Mouse (Mus musculus): ENCODE results near the gene Crabp2. TPM values are rescaled to one million over a fixed set of nuclear protein-coding genes. Genes with fewer than 3 reads are reported as not detected.

Gene Crabp2
- not detected for polyA plus RNA-seq (2014; fragmentation: Illumina TruSeq; extraction: RNeasy Lipid Tissue Mini Kit (QIAGEN cat#74804); ENCODE audit: low read depth, low replicate concordance)

DNA sequence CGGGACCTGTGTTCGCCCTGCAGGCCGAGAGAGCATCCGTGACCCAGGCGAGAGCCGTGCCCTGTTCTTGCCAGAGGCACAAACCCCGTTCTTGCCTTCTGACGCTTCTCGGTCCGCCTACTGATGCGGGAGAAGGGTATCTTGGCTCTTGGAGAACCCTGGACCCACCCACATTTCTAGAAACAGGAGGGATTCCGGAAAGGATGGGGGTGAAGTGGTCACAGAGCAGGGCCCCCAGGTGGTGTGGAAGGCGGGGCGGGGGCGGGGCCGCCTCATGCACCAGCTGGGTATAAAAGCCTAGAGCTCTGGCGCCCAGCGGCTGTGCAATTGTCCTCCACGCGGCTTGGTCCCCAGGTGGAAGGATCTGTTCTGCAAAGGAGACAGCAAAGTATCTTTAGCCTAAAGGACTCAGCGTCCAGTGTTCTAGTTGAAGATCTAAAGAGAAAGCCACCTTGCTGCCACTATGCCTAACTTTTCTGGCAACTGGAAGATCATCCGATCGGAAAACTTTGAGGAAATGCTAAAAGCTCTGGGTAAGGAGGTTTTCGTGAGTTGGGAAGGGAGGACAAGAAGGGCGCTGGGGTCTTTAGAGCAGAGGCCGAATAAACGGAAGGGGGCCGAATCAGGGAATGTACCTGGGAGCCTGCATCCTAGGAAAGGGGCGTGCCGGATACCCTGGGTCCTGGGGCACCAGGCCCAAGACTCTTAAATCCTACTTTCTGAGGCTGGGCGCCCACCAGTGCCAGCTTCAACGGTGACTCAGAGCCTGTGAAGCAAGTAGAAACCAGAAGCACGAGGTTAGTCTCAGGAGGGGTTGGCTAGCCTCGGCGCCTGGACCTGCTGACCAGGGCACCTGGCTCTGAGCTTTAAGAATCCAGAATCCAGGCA is at the start of gene Crabp2:
Crabp2 (plus strand) TSS at position 289 of the 888 bp plus-strand sequence.

DNA sequence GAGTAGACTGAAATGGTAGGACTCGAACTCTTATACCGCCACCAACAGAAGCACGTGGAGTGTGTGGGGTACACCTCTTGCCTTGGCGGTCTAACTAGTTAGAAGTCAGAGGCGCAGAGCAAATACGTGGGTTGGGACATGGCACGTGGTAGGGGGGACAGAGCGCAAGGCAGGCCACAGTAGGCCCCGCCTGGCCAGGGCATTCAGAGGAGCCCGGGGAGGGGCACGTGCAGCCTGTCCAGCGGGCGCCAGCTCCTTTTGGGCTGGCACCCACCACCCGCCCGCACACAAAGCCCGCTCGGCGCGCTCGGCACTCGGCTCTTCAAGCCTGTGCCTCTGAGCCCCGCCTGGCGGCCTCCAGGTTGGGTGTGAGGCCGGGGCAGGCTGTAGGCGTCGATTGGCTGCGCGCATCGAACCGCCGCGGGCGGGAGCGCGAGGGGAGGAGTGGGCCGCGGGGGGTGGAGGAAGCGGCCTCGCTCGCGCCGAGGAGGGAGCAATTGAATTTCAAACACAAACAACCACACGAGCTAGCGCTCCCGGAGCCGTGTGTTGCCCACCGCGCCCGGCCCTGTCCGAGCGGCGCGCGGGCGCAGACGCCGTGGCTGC is 42.5 kb upstream of the Crabp2 start, which contains the start of gene Hdgf:
Hdgf (plus strand) TSS at position 442 of the 606 bp plus-strand sequence.

DNA sequence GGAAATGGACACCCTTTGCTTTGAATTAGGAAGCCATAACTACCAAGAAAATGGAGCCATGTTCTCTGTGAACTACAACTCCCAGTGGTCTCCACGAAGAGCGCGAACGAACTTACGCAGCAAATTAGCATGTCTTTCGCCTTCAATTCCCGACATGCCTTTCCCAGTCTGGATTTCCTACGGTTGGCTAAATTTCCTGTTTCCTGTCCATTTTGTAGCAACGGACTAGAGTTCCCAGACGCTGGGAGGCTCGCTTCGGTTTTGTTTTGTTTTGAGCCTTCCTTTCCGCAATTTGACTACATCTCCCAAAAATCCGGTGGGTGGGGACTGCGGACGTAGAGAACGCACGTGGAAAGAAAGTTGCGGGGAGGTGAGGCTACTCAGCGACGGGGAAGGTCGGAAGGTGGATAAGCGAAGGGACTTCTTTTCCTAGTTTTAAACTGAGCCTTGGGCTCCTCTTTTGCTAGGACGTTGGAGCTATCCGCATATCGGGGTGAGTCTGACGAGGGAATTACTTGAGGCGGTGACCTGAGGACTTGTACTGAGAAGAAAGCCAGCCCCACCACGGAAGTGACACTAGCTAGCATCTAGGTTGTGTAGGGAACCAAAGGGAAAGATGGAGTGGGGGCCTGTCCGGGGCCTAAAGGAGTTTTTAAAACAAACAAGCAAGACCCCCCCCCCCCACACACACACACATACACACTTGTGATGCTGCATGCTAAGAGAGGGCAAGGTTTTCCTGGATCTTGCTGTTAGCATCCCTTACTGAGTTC is 28.9 kb upstream of the Crabp2 start, which contains the start of gene Mrpl24:
Mrpl24 (plus strand) TSS at position 171 of the 773 bp plus-strand sequence.

DNA sequence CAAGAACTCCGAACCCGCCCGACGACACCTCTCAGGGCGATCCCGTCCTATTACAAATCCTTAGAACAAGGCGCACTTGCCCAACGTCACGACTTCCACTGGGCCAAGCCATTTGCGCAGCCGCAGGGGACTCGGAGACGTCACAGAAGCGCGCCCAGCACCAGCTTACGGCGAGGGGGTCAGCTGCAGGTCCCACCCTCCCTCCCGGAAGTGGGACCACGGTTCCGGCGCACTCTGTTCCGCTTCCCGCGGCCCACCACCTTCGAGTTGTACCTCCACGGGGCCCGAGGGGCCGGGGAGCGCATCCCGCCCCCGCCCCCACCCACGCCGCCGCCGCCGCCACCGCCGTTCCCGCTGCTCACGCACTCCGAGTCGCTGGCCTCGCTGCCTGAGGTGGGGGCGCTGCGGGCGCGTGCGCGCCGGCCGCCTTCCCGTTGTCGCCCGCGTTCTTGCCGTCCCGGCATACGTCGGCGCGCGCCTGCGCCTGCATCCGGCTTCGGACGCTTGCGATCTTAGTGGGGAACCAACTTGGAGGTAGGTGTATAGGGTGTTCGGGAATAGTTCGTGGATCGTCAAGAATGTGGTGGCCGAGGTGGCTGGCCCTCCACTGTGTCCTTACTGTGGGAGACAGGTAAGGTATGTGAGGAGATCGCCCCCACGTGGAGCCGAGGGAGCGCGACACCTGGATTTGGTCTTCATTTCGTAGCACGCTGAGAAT is 18.2 kb upstream of the Crabp2 start, which contains the start of the genes Isg20l2 and Rrnad1:
Isg20l2 (plus strand) TSS at position 237 of the 718 bp plus-strand sequence.
Rrnad1 (minus strand) TSS at position 640 of the 718 bp plus-strand sequence.

DNA sequence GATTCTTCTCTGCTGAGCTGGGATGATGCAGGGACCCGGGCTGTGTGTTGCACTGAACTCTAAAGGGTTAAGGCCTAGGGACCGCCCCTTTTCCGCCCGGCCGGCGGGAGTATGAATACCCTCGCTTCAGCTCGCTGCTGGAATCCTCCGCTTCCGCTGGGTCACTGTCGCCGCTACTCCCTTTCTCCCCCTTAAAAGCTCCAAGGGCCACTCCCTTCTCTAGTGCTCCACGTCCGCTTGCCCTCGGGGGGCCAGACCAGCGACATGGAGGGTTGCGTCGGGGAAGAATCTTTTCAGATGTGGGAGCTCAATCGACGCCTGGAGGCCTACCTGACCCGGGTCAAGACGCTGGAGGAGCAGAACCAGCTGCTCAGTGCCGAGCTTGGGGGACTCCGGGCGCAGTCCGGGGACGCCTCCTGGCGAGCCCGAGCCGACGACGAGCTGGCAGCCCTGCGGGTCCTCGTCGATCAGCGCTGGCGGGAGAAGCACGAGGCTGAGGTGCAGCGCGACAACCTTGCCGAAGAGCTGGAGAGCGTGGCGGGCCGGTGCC is 22.5 kb downstream of the Crabp2 start, which contains the start of gene Nes:
Nes (plus strand) TSS at position 140 of the 550 bp plus-strand sequence.

DNA sequence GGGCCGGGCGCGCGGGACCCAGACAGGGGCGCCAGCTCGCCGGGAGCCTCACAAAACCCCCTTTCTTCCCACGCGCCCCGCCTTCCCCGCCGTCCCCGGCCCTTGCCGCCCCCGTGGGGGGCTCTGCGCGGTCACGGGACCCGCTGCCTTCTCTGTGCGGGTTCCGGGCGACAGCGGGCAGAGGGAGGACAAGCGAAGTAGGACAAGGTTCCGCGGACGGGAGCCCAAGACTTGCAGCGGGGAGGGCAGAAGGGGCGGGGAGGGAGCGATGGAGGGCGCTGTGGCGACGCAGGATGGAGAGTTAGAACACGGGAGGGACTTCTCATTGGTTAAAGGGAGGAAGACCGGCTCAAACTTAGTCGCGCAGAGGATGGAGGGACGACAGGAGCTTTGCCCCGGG is 51.7 kb downstream of the Crabp2 start, which contains the start of gene Bcan:
Bcan (minus strand) TSS at position 50 of the 400 bp plus-strand sequence.

Other genes starting within 250 kb of the Crabp2 start
- gene Lrrc71, start 200.0 kb upstream of the Crabp2 start, polyA plus RNA-seq (2014; fragmentation: Illumina TruSeq; extraction: RNeasy Lipid Tissue Mini Kit (QIAGEN cat#74804); ENCODE audit: low read depth, low replicate concordance) = not detected
- gene Ntrk1, start 153.5 kb upstream of the Crabp2 start, polyA plus RNA-seq (2014; fragmentation: Illumina TruSeq; extraction: RNeasy Lipid Tissue Mini Kit (QIAGEN cat#74804); ENCODE audit: low read depth, low replicate concordance) = not detected
- not detected for gene Insrr, start 151.7 kb upstream of the Crabp2 start, polyA plus RNA-seq (2014; fragmentation: Illumina TruSeq; extraction: RNeasy Lipid Tissue Mini Kit (QIAGEN cat#74804); ENCODE audit: low read depth, low replicate concordance)
- gene Pear1, start 124.4 kb upstream of the Crabp2 start, polyA plus RNA-seq (2014; fragmentation: Illumina TruSeq; extraction: RNeasy Lipid Tissue Mini Kit (QIAGEN cat#74804); ENCODE audit: low read depth, low replicate concordance) = 0.34 TPM
- 0.11 TPM for gene Sh2d2a, start 101.9 kb upstream of the Crabp2 start, polyA plus RNA-seq (2014; fragmentation: Illumina TruSeq; extraction: RNeasy Lipid Tissue Mini Kit (QIAGEN cat#74804); ENCODE audit: low read depth, low replicate concordance)
- 4.8 TPM for gene Prcc, start 63.1 kb upstream of the Crabp2 start, polyA plus RNA-seq (2014; fragmentation: Illumina TruSeq; extraction: RNeasy Lipid Tissue Mini Kit (QIAGEN cat#74804); ENCODE audit: low read depth, low replicate concordance)
- 103 TPM for gene Hdgf, start 42.3 kb upstream of the Crabp2 start, polyA plus RNA-seq (2014; fragmentation: Illumina TruSeq; extraction: RNeasy Lipid Tissue Mini Kit (QIAGEN cat#74804); ENCODE audit: low read depth, low replicate concordance)
- gene Mrpl24, start 29.2 kb upstream of the Crabp2 start, polyA plus RNA-seq (2014; fragmentation: Illumina TruSeq; extraction: RNeasy Lipid Tissue Mini Kit (QIAGEN cat#74804); ENCODE audit: low read depth, low replicate concordance) = 61.1 TPM
- 14.9 TPM for gene Isg20l2, start 18.4 kb upstream of the Crabp2 start, polyA plus RNA-seq (2014; fragmentation: Illumina TruSeq; extraction: RNeasy Lipid Tissue Mini Kit (QIAGEN cat#74804); ENCODE audit: low read depth, low replicate concordance)
- 3.7 TPM for gene Rrnad1, start 17.9 kb upstream of the Crabp2 start, polyA plus RNA-seq (2014; fragmentation: Illumina TruSeq; extraction: RNeasy Lipid Tissue Mini Kit (QIAGEN cat#74804); ENCODE audit: low read depth, low replicate concordance)
- 0.90 TPM for gene Nes, start 22.4 kb downstream of the Crabp2 start, polyA plus RNA-seq (2014; fragmentation: Illumina TruSeq; extraction: RNeasy Lipid Tissue Mini Kit (QIAGEN cat#74804); ENCODE audit: low read depth, low replicate concordance)
- not detected for gene Bcan, start 51.6 kb downstream of the Crabp2 start, polyA plus RNA-seq (2014; fragmentation: Illumina TruSeq; extraction: RNeasy Lipid Tissue Mini Kit (QIAGEN cat#74804); ENCODE audit: low read depth, low replicate concordance)
- not detected for gene Hapln2, start 78.9 kb downstream of the Crabp2 start, polyA plus RNA-seq (2014; fragmentation: Illumina TruSeq; extraction: RNeasy Lipid Tissue Mini Kit (QIAGEN cat#74804); ENCODE audit: low read depth, low replicate concordance)
- gene Gpatch4, start 94.4 kb downstream of the Crabp2 start, polyA plus RNA-seq (2014; fragmentation: Illumina TruSeq; extraction: RNeasy Lipid Tissue Mini Kit (QIAGEN cat#74804); ENCODE audit: low read depth, low replicate concordance) = 5.2 TPM
- 31.1 TPM for gene Naxe, start 109.8 kb downstream of the Crabp2 start, polyA plus RNA-seq (2014; fragmentation: Illumina TruSeq; extraction: RNeasy Lipid Tissue Mini Kit (QIAGEN cat#74804); ENCODE audit: low read depth, low replicate concordance)
- gene Ttc24, start 129.6 kb downstream of the Crabp2 start, polyA plus RNA-seq (2014; fragmentation: Illumina TruSeq; extraction: RNeasy Lipid Tissue Mini Kit (QIAGEN cat#74804); ENCODE audit: low read depth, low replicate concordance) = not detected
- not detected for gene Iqgap3, start 133.3 kb downstream of the Crabp2 start, polyA plus RNA-seq (2014; fragmentation: Illumina TruSeq; extraction: RNeasy Lipid Tissue Mini Kit (QIAGEN cat#74804); ENCODE audit: low read depth, low replicate concordance)
- gene Mef2d, start 193.7 kb downstream of the Crabp2 start, polyA plus RNA-seq (2014; fragmentation: Illumina TruSeq; extraction: RNeasy Lipid Tissue Mini Kit (QIAGEN cat#74804); ENCODE audit: low read depth, low replicate concordance) = 3.8 TPM